Mouse (Mus musculus) thymus, postnatal 0 days (tissue): ENCODE measurements at regions not wholly inside any gene's neighbourhood (a gene's known extent, or its start where the extent isn't known, plus 50 kb on each side); places are given as distances from the start of the nearest gene placed in this dataset.
A peak's percentile ranks its signal among the peaks of the same experiment; 100 is the strongest.

Source experiments
- DNase-seq: peaks from one replicate; pipeline ENCODE4 v3.0.0-alpha.2; 2015; ENCODE audit warnings: low spot score

- DNase-seq: no peak
Measured at GRCm38 (mm10) chr10:66909905-66910681, 185.8 kb upstream of the Jmjd1c start.

- DNase-seq: no peak
Measured at GRCm38 (mm10) chr10:66911261-66911911, 184.5 kb upstream of the Jmjd1c start.

- no peak for DNase-seq
Measured at GRCm38 (mm10) chr10:66912440-66912839, 183.5 kb upstream of the Jmjd1c start.

- DNase-seq: no peak
Measured at GRCm38 (mm10) chr10:66913187-66913586, 182.7 kb upstream of the Jmjd1c start.

- DNase-seq: no peak
Measured at GRCm38 (mm10) chr10:66913627-66914026, 182.3 kb upstream of the Jmjd1c start.

GRCm38 (mm10) chr10:66914288-66914975 is 181.5 kb upstream of the Jmjd1c start:
- DNase-seq: no peak

- no peak for DNase-seq
Measured at GRCm38 (mm10) chr10:66915801-66916200, 180.1 kb upstream of the Jmjd1c start.

- DNase-seq: no peak
Measured at GRCm38 (mm10) chr10:66917725-66918124, 178.2 kb upstream of the Jmjd1c start.

- no peak for DNase-seq
Measured at GRCm38 (mm10) chr10:66918713-66919112, 177.2 kb upstream of the Jmjd1c start.

- DNase-seq: peak; percentile 49
Measured at GRCm38 (mm10) chr10:66919953-66920760, 175.8 kb upstream of the Jmjd1c start.

- DNase-seq: no peak
Measured at GRCm38 (mm10) chr10:66920761-66921684, 174.9 kb upstream of the Jmjd1c start.

GRCm38 (mm10) chr10:66921776-66922175 is 174.1 kb upstream of the Jmjd1c start:
- DNase-seq: no peak

- no peak for DNase-seq
Measured at GRCm38 (mm10) chr10:66922314-66922713, 173.6 kb upstream of the Jmjd1c start.

- DNase-seq: no peak
Measured at GRCm38 (mm10) chr10:66923947-66924346, 172.0 kb upstream of the Jmjd1c start.

- DNase-seq: no peak
Measured at GRCm38 (mm10) chr10:66924418-66924817, 171.5 kb upstream of the Jmjd1c start.

GRCm38 (mm10) chr10:66925553-66926127 is 170.3 kb upstream of the Jmjd1c start:
- no peak for DNase-seq

GRCm38 (mm10) chr10:66927651-66928050 is 168.3 kb upstream of the Jmjd1c start:
- no peak for DNase-seq

- DNase-seq: no peak
Measured at GRCm38 (mm10) chr10:66928211-66928990, 167.5 kb upstream of the Jmjd1c start.

- DNase-seq: peak; percentile 29
Measured at GRCm38 (mm10) chr10:66930563-66930962, 165.4 kb upstream of the Jmjd1c start.
